Mouse (Mus musculus) brown adipose tissue, adult 24 weeks (tissue): Measurements from ENCODE around the gene Spin2g. TPM values are rescaled to one million over a fixed set of nuclear protein-coding genes. Genes with fewer than 3 reads are reported as not detected.
"Not testable (repeated sequence)": the region's sequence is repeated elsewhere in the genome, so short reads cannot be mapped to it uniquely, and the experiment has no call there.

Experiments
- H3K27ac ChIP-seq: fragments of 200-500 bp; replicated peaks from 2 replicates; pipeline ENCODE4 v1.5.1; 2012; ENCODE audit warnings: low read depth, mild to moderate bottlenecking, low read length
- H3K4me1 ChIP-seq: fragments of 200-500 bp; 2 replicates; pipeline ENCODE4 v1.6.1; 2012; ENCODE audit warnings: low read length, mixed read lengths; ENCODE audit not compliant: control insufficient read depth, insufficient read depth, insufficient read length
- H3K4me3 ChIP-seq: fragments of 200-500 bp; 2 replicates; pipeline ENCODE4 v1.5.1; 2012; ENCODE audit warnings: low read depth, mild to moderate bottlenecking, low read length, moderate library complexity; ENCODE audit not compliant: insufficient read depth
- polyA plus RNA-seq: library from polyadenylated mRNA; stranded (reverse); fragments of >200 nt; gene quantifications from 2 replicates; pipeline ENCODE4 v1.2.4, GENCODE M21; 2012; ENCODE audit not compliant: missing spikeins, insufficient read depth, insufficient read length

Spin2g gene
- not detected in 2 replicates for polyA plus RNA-seq

DNA sequence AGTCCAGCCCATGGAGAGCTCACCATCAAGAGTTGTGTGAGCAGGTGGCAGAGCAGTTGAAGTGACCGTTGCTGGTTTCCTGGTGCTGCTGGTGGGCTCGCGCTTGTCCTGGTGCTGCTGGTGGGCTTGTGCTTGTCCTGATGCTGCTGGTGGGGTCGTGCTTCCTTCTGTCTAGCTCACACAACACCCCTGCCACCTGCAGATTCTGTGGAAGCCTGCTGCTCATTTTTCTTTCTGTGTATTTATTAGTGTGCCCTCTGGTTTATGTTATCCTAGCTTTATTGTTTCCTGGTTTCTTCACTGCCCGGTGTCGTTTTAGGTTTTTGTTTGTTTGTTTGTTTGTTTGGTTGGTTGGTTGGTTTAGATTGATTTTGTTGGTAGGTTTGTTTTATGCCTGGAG lies at the start of gene Spin2g:
Gene Spin2g, minus strand, starts transcription at position 101 of the 400 bp plus-strand sequence.
- not testable (repeated sequence) for H3K4me3 ChIP-seq, H3K27ac ChIP-seq, H3K4me1 ChIP-seq

Other genes starting within 250 kb of the Spin2g start
- gene Btbd35f9, start 77.2 kb downstream of the Spin2g start, polyA plus RNA-seq: not detected in 2 replicates
- gene Btbd35f8, start 211.8 kb upstream of the Spin2g start, polyA plus RNA-seq: not detected in 2 replicates